Mouse (Mus musculus) ES-E14 (cell line): ENCODE measurements at regions not wholly inside any gene's neighbourhood (a gene's known extent, or its start where the extent isn't known, plus 50 kb on each side); places are given as distances from the start of the nearest gene placed in this dataset.

Experiments used
- DNase-seq: peaks from one replicate; pipeline ENCODE4 v3.0.0-alpha.2; 2013; ENCODE audit warnings: low read depth, low spot score
- H3K27ac ChIP-seq: 2 replicates; pipeline ENCODE4 v1.5.1; 2012; ENCODE audit warnings: low read depth, mild to moderate bottlenecking, low read length, moderate library complexity, mixed read lengths; ENCODE audit not compliant: poor library complexity, insufficient read depth, severe bottlenecking
- H3K36me3 ChIP-seq: 2 replicates; pipeline ENCODE4 v1.6.1; 2012; ENCODE audit warnings: mild to moderate bottlenecking, low read length, moderate library complexity, mixed read lengths; ENCODE audit not compliant: control insufficient read depth, poor library complexity, insufficient read depth, severe bottlenecking
- H3K4me1 ChIP-seq, 2 experiments: fragments of 150-350 bp in 1 of 2; sonication (generic) in 1 of 2; 2 replicates each; pipeline ENCODE4 v1.6.1; 2012; ENCODE audit warnings: low read length in 2 of 2, mild to moderate bottlenecking in 1 of 2, mixed read lengths in 1 of 2; ENCODE audit not compliant: control insufficient read depth in 2 of 2, insufficient read depth in 2 of 2, poor library complexity in 1 of 2
- H3K4me3 ChIP-seq, 2 experiments: fragments of 150-350 bp in 1 of 2; sonication (generic) in 1 of 2; 2 replicates each; pipeline ENCODE4 v1.5.1; 2012; ENCODE audit warnings: low read length in 2 of 2, low read depth in 1 of 2, mild to moderate bottlenecking in 1 of 2, mixed read lengths in 1 of 2; ENCODE audit not compliant: insufficient read depth in 1 of 2, poor library complexity in 1 of 2, severe bottlenecking in 1 of 2
- H3K9ac ChIP-seq: 2 replicates; pipeline ENCODE4 v1.6.1; 2012; ENCODE audit warnings: low read depth, mild to moderate bottlenecking, low read length, mixed read lengths; ENCODE audit not compliant: poor library complexity, insufficient read depth, severe bottlenecking
- H3K9me3 ChIP-seq: fragments of 150-350 bp; sonication (generic); 2 replicates; pipeline ENCODE4 v1.6.1; 2012; ENCODE audit warnings: low read depth, mild to moderate bottlenecking, low read length; ENCODE audit not compliant: control insufficient read depth, insufficient read depth
- CHD2 ChIP-seq: IDR thresholded peaks from 2 replicates; pipeline ENCODE4 v1.6.1; 2014; ENCODE audit warnings: mild to moderate bottlenecking, low read depth, low read length, inconsistent platforms
- HCFC1 ChIP-seq: IDR thresholded peaks from 2 replicates; pipeline ENCODE4 v1.6.1; 2012; ENCODE audit warnings: low read length, inconsistent platforms, borderline replicate concordance; ENCODE audit not compliant: insufficient read depth
- MAFK ChIP-seq: IDR thresholded peaks from 2 replicates; pipeline ENCODE4 v1.6.1; 2014; ENCODE audit warnings: mild to moderate bottlenecking, low read depth, low read length, inconsistent platforms; ENCODE audit not compliant: insufficient read depth
- ZC3H11A ChIP-seq: IDR thresholded peaks from 2 replicates; pipeline ENCODE4 v1.6.1; 2012; ENCODE audit warnings: low read depth, mild to moderate bottlenecking, inconsistent platforms, low read length, borderline replicate concordance
- ZNF384 ChIP-seq: IDR thresholded peaks from 2 replicates; pipeline ENCODE4 v1.6.1; 2012; ENCODE audit warnings: low read depth, low read length, inconsistent platforms
- in situ Hi-C, 2 experiments: fragments of 600-800 bp; cut with MboI; formaldehyde crosslinking; loops; one replicate each; pipeline ENCODE4 v1.15.1; 2025; ENCODE audit warnings: low sequenced_read_pairs in 2 of 2, inconsistent platforms in 1 of 2; ENCODE audit not compliant: unreplicated experiment in 2 of 2

- in situ Hi-C loops = no loop called here
- TF ChIP-seq ZC3H11A = no peak
- no peak for TF ChIP-seq ZNF384
- no peak for TF ChIP-seq CHD2
- TF ChIP-seq HCFC1 = no peak
- no peak for TF ChIP-seq MAFK
Observed at GRCm38 (mm10) chr2:131698008-131698965, 136.2 kb upstream of the Adra1d start.

GRCm38 (mm10) chr2:131696307-131696706 lies 134.2 kb upstream of the Adra1d start:
- H3K9ac ChIP-seq = no peak overlapping the region
- no peak overlapping the region for H3K27ac ChIP-seq
- no peak for TF ChIP-seq ZC3H11A
- no peak for TF ChIP-seq CHD2
- TF ChIP-seq ZNF384 = no peak
- no peak for TF ChIP-seq MAFK
- TF ChIP-seq HCFC1 = no peak
- no peaks in the 10 kb centered on the region for H3K4me1 ChIP-seq
- no peaks in the 10 kb centered on the region for H3K9me3 ChIP-seq
- H3K4me3 ChIP-seq = no peak overlapping the region
- no peaks in the 10 kb centered on the region for H3K36me3 ChIP-seq
- no peak for DNase-seq
- in situ Hi-C loops = no loop called here

More at GRCm38 (mm10) chr2:131698008-131698965, 136.2 kb upstream of the Adra1d start:
- Histone ChIP-seq H3K9me3 (no peaks in the 10 kb centered on the region), H3K4me3 (no peak overlapping the region), H3K36me3 (no peaks in the 10 kb centered on the region), H3K9ac (no peak overlapping the region), H3K27ac (no peak overlapping the region), H3K4me1 (no peaks in the 10 kb centered on the region)
- no peak for DNase-seq

- H3K4me1 ChIP-seq = no peaks in the 10 kb centered on the region
- H3K27ac ChIP-seq = no peak overlapping the region
- TF ChIP-seq ZNF384 (no peak), CHD2 (no peak), HCFC1 (no peak), MAFK (no peak), ZC3H11A (no peak)
- in situ Hi-C loops = no loop called here
- DNase-seq = no peak
- no peak overlapping the region for H3K4me3 ChIP-seq
- H3K9ac ChIP-seq = no peak overlapping the region
- H3K9me3 ChIP-seq = no peaks in the 10 kb centered on the region
- H3K36me3 ChIP-seq = no peaks in the 10 kb centered on the region
Observed at GRCm38 (mm10) chr2:131689996-131690395, 127.9 kb upstream of the Adra1d start.

GRCm38 (mm10) chr2:131688282-131688681 lies 126.2 kb upstream of the Adra1d start:
- H3K9ac ChIP-seq = no peak overlapping the region
- no peak overlapping the region for H3K27ac ChIP-seq
- no peaks in the 10 kb centered on the region for H3K9me3 ChIP-seq
- no peak overlapping the region for H3K4me3 ChIP-seq
- in situ Hi-C loops = no loop called here
- no peak for TF ChIP-seq ZC3H11A
- DNase-seq = no peak
- H3K4me1 ChIP-seq = no peaks in the 10 kb centered on the region
- H3K36me3 ChIP-seq = no peaks in the 10 kb centered on the region

DNA sequence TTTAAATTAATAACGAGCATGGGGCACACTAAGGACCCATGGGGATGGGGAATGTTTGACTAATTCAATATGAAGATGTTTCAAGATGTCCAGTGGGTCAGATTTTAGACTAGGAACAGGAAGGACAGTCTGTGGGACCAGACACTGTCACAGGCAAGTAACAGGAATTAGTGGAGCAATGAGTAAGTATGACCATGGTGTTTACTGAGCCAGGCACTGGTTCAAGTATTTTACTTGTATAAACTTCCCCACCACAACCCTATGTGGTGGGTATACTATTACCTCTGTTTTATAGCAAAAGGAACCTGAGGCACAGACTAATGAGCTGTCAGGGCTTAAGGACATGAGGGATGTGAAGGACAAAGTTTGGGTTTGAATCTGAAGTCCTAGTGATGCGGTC lies 125.4 kb upstream of the Adra1d start:
- DNase-seq = no peak
- in situ Hi-C loops = no loop called here
- TF ChIP-seq CHD2 (no peak), ZC3H11A (no peak), MAFK (no peak), ZNF384 (no peak), HCFC1 (no peak)
- Histone ChIP-seq H3K4me1 (no peaks in the 10 kb centered on the region), H3K9me3 (no peaks in the 10 kb centered on the region), H3K27ac (no peak overlapping the region), H3K4me3 (no peak overlapping the region), H3K36me3 (no peaks in the 10 kb centered on the region), H3K9ac (no peak overlapping the region)
